Mouse (Mus musculus): Measurements from ENCODE around the gene Rtn4. TPM values are rescaled to one million over a fixed set of nuclear protein-coding genes. Genes with fewer than 3 reads are reported as not detected.
"Not testable (repeated sequence)": the region's sequence is repeated elsewhere in the genome, so short reads cannot be mapped to it uniquely, and the experiment has no call there.

Rtn4 gene
- polyA plus RNA-seq, 1 experiment = 110 TPM

GRCm38 (mm10) chr11:29714114-29714513 lies 21.4 kb downstream of the Rtn4 start:
- DNase-seq (ENCODE audit: low read depth) = no peak

DNA sequence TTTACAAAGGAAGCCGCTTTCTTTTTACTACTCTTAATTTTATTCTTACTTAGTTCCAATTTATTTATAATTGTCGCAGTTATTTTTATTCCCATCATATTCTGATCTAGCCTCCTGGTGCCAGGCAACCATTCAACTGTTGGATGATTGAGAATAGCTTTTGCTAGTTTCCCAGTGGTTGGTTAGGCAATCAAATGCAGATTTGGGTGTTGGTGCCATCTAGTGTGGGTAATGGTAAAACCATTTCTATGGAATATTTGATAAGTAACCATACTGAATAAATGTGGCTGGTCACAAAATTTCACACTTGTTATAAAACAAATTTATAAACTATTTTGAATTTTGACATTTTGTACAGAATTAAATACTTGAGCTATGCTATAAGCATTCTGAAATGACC lies 22.0 kb downstream of the Rtn4 start:
- no peak for DNase-seq (ENCODE audit: low read depth)

GRCm38 (mm10) chr11:29715499-29715898 lies 22.8 kb downstream of the Rtn4 start:
- DNase-seq (ENCODE audit: low read depth) = no peak

DNA sequence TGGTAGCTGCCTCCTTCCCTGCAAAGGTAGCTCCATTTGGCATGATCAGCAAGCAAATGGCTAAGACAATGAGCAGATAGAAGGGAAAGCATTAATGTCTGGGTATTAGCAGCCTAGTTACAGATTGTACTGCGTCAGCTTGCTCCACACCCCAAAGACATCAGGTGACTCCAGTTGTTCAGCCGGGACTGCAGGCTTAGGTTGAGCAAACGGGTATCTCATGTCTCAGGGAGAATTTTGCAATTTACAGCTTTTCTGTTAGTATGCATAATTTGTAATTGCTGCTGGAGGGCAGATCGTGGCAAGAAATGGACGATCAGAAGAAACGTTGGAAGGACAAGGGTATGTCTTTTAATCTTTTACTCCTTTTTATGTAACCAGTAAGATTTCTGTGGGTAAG lies 25.8 kb downstream of the Rtn4 start:
- DNase-seq (ENCODE audit: low read depth) = peak; percentile 57

- no peak for DNase-seq (ENCODE audit: low read depth)
Observed at GRCm38 (mm10) chr11:29719597-29719996, 26.9 kb downstream of the Rtn4 start.

DNA sequence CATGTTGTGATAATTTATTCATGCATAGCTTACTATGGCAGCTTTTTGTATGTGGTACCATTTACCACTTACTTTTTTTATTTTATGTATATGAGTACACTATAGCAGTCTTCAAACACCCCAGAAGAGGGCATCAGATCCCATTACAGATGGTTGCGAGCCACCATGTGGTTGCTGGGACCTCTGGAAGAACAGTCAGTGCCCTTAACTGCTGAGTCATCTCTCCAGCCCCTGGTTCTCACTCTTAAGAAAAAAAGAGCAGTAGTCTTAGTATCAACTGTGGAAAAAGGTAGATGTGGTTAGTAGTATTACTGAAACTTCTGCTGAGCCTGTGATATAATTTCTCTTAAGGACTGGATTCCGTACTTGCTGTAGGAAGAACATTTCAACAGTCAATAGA lies 31.5 kb downstream of the Rtn4 start:
- no peak for DNase-seq (ENCODE audit: low read depth)

- DNase-seq (ENCODE audit: low read depth) = no peak
Observed at GRCm38 (mm10) chr11:29725167-29725566, 32.4 kb downstream of the Rtn4 start.

- DNase-seq (ENCODE audit: low read depth) = no peak
Observed at GRCm38 (mm10) chr11:29725610-29726009, 32.9 kb downstream of the Rtn4 start.

DNA sequence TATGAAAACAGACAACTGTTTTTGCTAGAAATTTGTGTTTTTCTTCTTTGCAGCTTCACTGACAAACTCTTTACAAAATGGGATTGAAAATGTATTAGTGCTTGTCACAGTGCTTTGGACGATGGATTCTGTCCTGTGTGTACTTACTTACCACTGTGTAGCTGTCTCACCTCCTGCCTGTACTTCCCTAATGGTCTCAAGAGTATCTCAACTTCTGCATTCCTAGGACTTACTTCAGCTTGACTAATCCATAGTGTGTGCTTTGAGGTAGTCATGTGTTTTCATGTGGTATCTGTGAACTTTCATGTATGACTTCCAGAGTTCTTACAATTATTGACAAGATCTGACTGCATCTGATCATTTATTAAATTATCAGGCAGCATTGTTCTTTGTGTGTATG lies 35.2 kb downstream of the Rtn4 start:
- no peak for DNase-seq (ENCODE audit: low read depth)

DNA sequence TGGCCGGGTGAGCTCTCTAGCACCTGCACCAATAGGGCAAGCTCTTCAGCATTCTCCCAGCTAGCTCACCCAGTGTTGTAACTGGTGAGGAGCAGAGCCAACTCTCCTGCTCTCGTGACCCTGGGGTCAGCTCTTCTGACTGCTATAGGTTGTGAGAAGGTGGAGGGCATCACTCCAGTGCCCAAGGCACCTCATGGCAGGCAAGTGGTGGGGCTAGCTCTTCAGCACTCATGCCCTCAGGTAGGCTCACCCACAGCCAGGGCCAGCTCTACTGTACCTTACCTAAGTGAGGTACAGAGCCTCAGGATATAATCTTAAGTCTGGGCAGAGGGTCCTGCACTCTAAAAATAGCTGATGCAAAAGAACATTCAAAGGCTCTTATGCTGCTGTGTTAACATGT lies 47.0 kb downstream of the Rtn4 start:
- DNase-seq (ENCODE audit: low read depth) = no peak

- no peak for DNase-seq (ENCODE audit: low read depth)
Observed at GRCm38 (mm10) chr11:29744760-29745430, 52.1 kb downstream of the Rtn4 start.

GRCm38 (mm10) chr11:29745513-29745912 lies 52.8 kb downstream of the Rtn4 start:
- DNase-seq (ENCODE audit: low read depth) = no peak

GRCm38 (mm10) chr11:29746203-29746602 lies 53.5 kb downstream of the Rtn4 start:
- DNase-seq (ENCODE audit: low read depth) = no peak

DNA sequence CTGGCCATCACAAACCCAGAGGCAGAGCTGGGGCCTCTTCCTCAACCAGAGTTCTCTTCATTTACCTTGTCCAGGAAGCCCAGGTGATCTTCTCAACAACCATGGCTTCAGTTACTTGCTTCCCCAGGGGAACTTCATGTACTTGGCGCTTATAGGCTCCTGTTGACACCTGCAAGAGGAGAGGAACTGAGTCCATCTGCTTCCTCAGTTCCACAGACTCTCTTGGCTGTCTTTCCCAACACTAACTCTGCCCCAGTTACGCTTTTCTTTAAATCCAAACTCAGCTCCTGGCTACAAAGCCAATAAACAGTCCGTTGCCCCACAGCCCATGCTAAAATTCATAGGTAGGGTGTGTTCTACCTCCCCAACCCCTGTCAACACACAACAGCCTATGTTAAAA lies 54.6 kb downstream of the Rtn4 start:
- no peak for DNase-seq (ENCODE audit: low read depth)

- no peak for DNase-seq (ENCODE audit: low read depth)
Observed at GRCm38 (mm10) chr11:29747881-29748280, 55.1 kb downstream of the Rtn4 start.

DNA sequence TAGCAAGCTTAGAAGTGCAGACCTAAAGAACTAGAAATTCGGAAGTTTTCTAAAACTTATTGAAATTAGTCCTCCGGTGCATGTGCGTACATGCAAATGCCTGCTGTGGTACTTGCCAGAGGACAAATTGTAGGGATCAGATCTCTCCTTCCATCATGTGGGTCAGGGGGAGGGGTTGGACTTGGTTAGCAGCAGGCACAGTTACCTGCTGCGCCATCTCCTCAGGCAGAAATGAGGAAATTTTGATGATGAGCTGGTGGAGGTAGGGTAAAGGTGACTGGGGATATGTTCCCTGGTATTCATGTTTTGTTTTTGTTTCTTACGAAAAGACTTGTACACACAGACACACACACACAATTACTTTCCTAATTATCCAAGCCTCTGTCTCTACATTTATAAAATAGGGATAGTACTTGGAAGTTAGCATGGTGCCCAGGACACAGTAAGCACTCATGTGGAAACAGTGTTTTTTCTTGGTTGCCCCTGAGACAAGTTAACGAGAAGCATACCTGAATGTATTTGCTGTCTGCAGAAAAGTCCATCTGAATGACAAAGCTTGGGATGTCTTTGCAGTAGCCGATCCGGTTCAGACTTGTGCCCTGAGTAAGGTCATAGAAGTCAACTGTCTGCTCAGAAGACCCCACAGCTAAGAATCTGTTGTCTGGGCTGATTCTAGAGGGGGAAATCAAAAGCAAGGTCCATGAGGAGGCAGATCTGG lies 56.2 kb downstream of the Rtn4 start:
- DNase-seq (ENCODE audit: low read depth) = peak; percentile 59

- no peak for DNase-seq (ENCODE audit: low read depth)
Observed at GRCm38 (mm10) chr11:29749468-29749829, 56.7 kb downstream of the Rtn4 start.

DNA sequence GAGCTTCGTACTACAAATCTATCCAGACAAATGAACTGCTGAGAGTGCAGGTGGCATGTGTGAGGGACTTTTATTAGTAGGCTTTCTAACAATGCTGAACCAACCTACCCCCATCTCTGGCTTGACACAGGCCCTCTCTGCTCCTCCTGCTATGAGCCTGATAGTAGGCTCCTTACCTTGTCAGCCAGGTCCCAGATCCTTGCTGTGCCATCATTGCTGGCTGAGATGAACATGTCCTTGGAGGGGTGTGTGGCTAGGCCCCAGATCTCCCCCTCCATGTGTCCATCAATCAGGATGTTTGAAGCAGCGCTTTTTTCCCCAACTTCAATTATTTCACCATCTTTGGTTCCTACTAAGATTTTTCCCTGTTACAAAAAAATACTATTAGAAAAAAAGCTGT lies 58.3 kb downstream of the Rtn4 start:
- DNase-seq (ENCODE audit: low read depth) = no peak

- DNase-seq (ENCODE audit: low read depth) = no peak
Observed at GRCm38 (mm10) chr11:29751648-29752611, 59.2 kb downstream of the Rtn4 start.

- not testable (repeated sequence) for DNase-seq (ENCODE audit: low read depth)
Observed at GRCm38 (mm10) chr11:29756007-29756406, 63.3 kb downstream of the Rtn4 start.

DNA sequence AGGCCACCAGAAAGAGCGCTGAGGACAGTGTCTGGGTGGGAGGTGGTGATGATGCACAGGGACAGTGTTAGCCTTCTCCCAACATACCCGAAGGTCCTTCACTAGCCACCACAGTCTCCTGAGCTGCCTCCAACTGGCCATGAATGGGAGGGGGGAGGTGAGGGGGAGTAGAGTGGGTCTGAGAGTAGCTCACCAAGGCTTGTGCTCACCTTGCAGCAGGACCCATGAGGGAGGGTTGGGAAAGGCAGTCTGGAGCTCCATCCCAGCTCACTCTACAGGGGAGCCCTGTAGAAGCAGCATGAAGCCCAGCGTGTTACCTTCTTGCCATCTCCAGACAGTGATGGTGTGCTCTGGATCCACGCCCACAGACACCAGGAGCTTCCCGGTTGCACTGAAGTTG lies 65.9 kb downstream of the Rtn4 start:
- no peak for DNase-seq (ENCODE audit: low read depth)

DNA sequence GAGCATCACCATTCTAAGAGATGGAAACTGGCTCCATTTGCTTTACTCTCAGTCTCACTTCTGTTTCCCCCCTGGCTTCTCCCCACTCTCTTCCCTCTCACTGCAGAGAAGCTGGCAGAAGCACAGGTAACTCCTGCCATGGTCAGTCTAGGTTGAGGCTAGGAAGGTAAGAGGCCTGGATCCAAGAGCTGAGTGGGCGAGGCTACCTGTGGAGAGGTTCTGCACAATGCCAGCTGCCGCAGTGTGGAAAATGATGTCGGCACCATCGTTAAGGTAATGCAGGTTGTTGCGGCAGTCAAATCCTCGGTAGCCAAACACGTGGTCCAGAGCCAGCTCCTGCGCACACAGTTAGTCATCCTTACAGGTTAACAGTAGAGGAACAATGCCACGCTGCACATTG lies 68.6 kb downstream of the Rtn4 start:
- DNase-seq (ENCODE audit: low read depth) = no peak

- no peak for DNase-seq (ENCODE audit: low read depth)
Observed at GRCm38 (mm10) chr11:29762768-29763167, 70.0 kb downstream of the Rtn4 start.

All from gonadal fat pad, adult 2 months (tissue).